ENCODE assay signal across 1 mouse cellular context in genomic region chr12:39851610-39852009, GRCm38 (mm10).
A peak's percentile ranks its signal among the peaks of the same experiment; 100 is the strongest.
TF ChIP-seq lines count a peak whose summit lies in the region.

No protein-coding gene starts in this region.

TF ChIP-seq in CH12.LX, 34 proteins besides CTCF, POLR2A, EP300 and RAD21 (continued from another document):
- no peak for TF ChIP-seq USF2 (conservative IDR thresholded peaks at IDR 0.05; ENCODE audit: low read depth, low read length)
- TF ChIP-seq HCFC1 (IDR thresholded peaks at IDR 0.05; ENCODE audit: low read depth, low read length) = no peak
- peak; percentile 72; the same call in 1 of the 2 replicates for TF ChIP-seq MAFK (IDR thresholded peaks at IDR 0.05; ENCODE audit: insufficient replicate concordance, low read length)
- no peak for TF ChIP-seq CHD1 (IDR thresholded peaks at IDR 0.05; ENCODE audit: low read depth, low read length)
- no peak; the same call in 1 of the 2 replicates for TF ChIP-seq SIN3A (IDR thresholded peaks at IDR 0.05; ENCODE audit: low read length)
- TF ChIP-seq NELFE (IDR thresholded peaks at IDR 0.05; ENCODE audit: low read depth, low read length) = no peak
